Mouse (Mus musculus): ENCODE measurements around the gene Islr2.

Islr2 gene

GRCm38 (mm10) chr9:58200270-58201090, 3.6 kb downstream of the Islr2 start:
- in situ Hi-C loops (cut with MboI; ENCODE audit: unreplicated experiment in 2 of 2): loop anchor here (5.0 to 25.0 kb wide), 4 partner anchors 158 to 538 kb away; partner anchors contain the start of gene Csk (in 1 of the 2)

DNA sequence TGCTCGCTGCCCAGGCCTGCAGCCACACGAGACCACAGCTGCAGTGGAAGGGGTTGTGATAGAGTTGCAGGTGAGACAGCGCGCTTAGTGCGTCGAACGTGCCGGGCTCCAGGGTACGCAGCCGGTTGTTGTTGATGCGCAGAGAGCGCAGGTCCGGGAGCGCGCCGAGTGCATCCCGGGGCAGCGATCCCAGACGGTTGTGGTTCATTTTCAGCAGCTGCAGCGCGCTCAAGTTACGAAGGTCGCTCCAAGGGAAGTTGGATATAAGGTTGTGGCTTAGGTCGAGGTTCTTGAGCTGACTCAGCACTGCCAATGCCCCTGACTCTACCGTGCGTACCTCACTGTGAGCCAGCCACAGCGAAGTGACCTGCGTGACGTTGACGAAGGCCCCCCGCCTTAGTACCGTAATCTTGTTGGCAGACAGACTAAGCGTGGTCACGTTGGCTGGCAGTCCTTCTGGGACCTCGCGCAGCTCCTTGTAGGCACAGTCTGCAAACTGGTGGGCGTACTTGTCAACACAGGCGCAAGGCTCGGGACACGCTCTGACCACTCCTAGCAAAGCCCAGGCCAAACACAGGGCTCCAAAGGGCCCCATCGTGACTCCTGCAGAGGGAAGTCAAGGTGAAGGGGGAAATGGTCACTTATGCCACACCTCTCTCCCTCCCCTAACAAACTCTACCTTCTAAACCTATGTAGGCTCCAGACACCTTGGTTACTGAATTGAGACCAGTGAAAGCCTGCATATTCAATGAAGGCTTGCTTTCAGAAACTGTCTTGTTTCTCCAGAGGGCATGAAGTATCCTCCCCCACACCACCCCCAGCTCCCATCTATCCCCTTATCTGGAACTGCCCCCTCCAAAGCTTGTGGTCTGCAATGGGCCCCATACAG, 4.5 kb downstream of the Islr2 start:
- in situ Hi-C loops (cut with MboI; ENCODE audit: unreplicated experiment in 2 of 2): loop anchor here (5.0 to 25.0 kb wide), 4 partner anchors 157 to 537 kb away; partner anchors contain the start of gene Csk (in 1 of the 2)

DNA sequence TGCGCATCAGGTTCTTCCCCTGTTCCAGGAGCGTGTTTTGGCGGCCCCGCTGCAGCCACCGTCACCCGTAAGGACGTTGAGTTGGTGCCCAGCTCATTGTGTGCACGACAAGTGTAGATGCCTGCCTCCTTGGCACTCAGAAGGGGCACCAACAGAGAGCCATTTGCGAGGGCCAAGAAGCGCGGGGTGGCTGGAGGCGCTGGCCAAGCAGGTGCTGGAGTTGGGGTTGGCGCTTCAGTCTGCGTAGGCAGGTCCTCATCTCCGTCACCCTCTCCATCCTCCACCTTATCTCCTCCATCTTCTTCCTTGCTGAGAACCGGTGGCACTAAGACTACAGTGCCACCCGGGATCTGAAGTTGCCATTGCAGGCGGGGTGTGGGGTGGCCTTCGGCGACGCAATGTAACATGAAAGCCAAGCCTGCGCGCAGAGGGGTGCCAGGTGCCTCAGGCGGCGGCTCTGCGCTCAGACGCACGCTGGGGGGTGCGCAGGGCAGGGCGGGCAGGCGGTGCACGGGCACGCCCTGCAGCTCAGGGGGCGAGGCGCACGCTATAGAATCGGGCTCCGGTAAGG, 5.2 kb downstream of the Islr2 start:
- in situ Hi-C loops (cut with MboI; ENCODE audit: unreplicated experiment in 2 of 2): no loop called here

- in situ Hi-C loops (cut with MboI; ENCODE audit: unreplicated experiment in 2 of 2): no loop called here
These were observed 6.1 kb downstream of the Islr2 start for GRCm38 (mm10) chr9:58197781-58198701.

DNA sequence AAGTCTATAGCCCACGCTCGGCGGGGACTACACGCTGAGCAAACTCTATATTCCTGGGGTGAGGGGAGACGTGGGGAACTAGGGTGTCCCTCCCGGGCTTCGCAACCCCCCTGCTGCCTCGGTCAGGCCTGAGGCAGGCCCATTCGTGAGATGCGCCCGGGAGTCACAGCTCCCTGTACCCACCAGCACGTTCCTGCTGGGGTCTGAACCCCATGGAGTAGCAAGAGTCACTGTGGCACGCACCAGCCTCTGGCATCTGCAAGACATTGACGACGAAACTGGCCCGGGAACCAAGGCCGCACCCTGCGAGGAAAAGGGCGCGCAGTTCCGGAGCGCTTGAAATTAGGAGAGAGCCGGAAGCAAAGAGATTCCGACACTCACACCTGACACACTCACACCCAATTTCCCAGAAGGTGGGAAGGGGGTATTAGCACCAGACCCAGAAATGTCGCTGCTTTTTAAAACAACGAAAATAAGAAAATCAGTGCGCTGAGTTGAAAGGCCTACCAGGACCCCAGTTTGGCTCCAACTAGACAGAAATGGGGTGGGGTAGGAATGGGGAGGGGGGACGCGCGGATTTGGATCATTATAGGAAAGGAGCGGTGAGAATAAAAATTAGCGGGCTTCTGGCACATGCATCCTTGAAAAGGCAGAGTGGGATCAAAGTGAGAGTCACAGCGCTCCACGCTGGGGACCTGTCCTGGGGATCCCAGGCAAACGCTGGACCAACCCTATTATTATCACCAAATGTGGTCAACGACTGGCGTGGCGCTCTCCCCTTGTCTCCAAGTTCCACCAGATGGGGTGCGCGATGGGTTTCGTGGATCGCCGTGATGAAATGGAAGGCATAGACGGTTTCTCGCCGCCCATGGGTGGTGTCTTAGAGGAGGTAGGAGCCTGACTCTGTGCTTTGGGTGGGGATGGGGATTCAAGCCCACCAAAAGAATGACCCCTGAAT, 7.2 kb downstream of the Islr2 start:
- in situ Hi-C loops (cut with MboI; ENCODE audit: unreplicated experiment in 2 of 2): no loop called here

DNA sequence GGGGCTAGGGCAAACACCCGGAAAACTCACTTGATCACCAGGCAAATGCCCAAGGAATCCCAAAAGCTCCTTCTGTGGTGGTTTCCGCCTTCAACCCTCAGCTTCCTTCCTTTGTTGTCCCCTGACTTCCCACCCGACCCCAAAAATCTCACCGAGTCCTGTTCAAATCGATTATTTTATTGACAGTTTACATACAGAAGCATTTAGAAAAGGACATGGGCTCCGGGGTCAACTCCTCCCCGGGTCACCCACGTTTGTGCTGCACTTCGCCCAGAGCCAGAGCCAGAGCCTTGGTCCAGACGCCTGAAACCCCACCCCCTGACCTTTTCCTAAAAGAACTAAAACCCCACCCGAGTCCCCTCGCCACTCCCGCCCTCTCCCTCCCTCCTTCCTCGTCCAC, 8.0 kb downstream of the Islr2 start:
- in situ Hi-C loops (cut with MboI; ENCODE audit: unreplicated experiment in 2 of 2): no loop called here

- in situ Hi-C loops (cut with MboI; ENCODE audit: unreplicated experiment in 2 of 2): no loop called here
These were observed 8.4 kb downstream of the Islr2 start for GRCm38 (mm10) chr9:58195671-58196070.

DNA sequence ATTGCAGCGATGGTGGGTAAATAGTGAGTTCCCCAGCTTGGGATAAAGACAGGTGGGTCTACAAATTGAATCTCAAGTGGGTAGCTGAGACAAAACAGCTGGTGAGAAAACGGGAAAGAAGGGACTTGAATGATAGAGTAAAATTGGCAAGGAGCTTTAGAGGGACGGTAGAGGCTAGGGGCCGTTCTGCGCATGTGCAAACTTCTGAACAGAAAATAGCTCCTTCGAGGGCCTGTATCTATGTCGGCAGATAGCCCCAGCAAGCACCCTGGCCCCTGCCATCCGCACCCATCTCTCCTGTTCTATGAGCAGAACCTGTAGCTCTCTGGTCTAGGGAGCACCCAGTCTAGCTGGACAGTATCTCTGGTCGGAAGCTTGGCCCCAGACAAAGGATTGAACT, 9.9 kb downstream of the Islr2 start:
- in situ Hi-C loops (cut with MboI; ENCODE audit: unreplicated experiment in 2 of 2): no loop called here

DNA sequence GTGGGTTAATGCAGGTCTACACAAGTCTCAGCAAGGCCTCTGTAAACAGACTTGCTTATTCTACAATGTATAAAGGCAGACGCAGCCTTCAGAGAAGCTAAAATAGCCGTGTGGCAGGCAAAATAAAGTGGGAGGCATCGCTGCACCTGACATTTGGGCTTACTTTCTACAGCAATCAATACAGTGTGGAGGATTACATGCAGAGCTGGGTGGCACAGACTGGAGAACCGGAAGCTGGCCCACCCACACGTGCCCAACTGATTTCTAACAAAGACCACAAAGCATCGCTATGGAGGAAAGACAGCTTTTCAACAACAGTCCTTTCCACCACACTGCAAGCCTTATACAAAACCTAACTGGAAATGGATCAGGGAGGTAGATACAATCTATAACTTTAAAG, 19.7 kb downstream of the Islr2 start:
- in situ Hi-C loops (cut with MboI; ENCODE audit: unreplicated experiment in 2 of 2): no loop called here

GRCm38 (mm10) chr9:58179390-58179789, 24.7 kb downstream of the Islr2 start:
- in situ Hi-C loops (cut with MboI; ENCODE audit: unreplicated experiment in 2 of 2): no loop called here

- in situ Hi-C loops (cut with MboI; ENCODE audit: unreplicated experiment in 2 of 2): no loop called here
These were observed 27.0 kb downstream of the Islr2 start for GRCm38 (mm10) chr9:58177165-58177564.

DNA sequence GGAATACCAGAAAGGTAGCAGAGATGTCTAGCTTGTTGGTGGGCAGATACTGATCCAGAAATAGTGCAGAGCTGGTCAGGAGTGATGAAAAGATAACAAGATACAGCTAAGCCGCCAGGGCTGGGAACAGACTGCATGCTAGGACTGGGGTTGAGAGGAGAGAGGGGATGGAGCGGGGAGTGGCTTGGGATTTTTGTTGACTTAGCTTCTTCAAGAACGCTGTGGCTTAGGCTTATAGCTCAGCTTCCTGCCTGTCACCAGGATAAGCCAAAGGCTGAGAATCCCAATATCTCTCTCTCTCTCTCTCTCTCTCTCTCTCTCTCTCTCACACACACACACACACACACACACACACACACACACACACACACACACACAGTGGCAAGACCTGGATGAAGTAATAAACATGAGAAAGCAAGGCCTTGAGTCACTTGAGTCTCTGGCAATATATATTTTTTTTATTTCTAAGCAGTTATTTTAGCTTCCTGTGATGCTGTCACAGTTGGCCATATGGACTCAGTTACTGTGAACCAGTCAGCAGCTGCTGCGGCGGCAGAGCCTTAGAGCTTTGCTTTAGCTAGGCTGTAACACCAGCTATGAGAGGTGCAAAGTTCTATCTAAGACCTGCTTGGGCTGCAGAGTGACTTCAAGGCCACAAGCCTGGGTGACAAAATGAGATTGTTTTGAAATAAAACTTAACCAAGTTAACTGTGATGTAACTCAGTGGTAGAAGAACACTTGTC, 28.2 kb downstream of the Islr2 start:
- in situ Hi-C loops (cut with MboI; ENCODE audit: unreplicated experiment in 2 of 2): no loop called here

DNA sequence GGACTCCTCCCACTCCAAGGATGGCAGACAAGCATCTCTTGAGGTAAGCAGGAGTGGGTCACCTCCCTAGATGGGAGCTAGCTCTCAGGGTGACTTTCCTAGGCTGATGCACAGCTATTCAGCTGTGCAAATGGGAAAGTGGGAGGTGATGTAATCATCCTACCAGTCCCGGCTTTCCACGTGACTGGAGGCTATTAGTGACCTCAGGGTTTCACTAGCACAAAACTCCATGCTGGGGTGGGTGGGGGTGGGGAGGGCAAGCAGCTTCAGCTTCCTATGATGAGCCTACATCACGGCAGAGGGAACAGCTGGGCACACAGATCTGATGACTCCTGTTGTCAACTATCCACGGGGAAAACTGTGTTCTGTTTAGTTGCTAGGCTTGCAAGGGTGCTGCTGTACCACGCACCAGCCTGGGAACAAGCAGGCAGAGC, 29.3 kb downstream of the Islr2 start:
- in situ Hi-C loops (cut with MboI; ENCODE audit: unreplicated experiment in 2 of 2): no loop called here

- in situ Hi-C loops (cut with MboI; ENCODE audit: unreplicated experiment in 2 of 2): no loop called here
These were observed 31.3 kb downstream of the Islr2 start for GRCm38 (mm10) chr9:58172863-58173262.

DNA sequence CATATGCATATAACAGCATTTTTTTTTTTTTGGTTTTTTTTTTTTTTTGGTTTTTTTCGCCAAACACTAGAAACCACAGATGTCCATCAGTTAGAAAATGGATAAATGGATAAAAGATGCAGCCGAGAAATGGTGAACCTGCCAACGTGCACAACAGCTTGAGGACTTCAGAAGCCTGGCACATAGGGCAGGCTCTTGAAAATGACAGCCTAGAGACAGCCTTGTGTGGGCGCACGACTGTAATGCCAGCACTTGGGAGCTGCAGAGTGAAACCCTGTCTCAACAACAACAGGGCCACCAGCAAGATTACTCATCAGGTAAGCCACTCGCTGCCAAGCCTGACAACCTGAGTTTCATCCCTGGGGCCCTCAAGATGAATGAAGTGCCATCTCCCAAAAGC, 34.7 kb downstream of the Islr2 start:
- in situ Hi-C loops (cut with MboI; ENCODE audit: unreplicated experiment in 2 of 2): no loop called here

- in situ Hi-C loops (cut with MboI; ENCODE audit: unreplicated experiment in 2 of 2): no loop called here
These were observed 35.2 kb downstream of the Islr2 start for GRCm38 (mm10) chr9:58168880-58169279.

DNA sequence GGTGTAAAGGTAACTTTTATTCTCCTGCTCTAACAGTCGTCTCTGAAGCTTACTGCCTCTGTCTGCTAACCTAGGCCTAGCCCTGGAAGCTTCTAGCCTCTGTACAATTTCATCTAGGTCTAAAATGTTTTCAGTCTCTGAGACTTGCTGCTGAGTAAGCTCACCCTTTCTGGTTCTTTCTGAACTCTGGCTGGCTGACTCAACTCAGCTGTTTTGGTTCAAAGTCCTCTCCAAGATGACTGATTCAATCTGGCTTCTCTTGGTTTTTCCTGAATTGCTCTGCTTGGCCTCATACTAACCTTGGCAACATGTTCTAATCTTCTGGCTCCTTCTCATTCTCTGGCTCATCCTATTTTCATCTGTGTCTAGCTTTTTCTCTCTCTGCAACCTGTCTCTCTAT, 38.3 kb downstream of the Islr2 start:
- in situ Hi-C loops (cut with MboI; ENCODE audit: unreplicated experiment in 2 of 2): no loop called here

DNA sequence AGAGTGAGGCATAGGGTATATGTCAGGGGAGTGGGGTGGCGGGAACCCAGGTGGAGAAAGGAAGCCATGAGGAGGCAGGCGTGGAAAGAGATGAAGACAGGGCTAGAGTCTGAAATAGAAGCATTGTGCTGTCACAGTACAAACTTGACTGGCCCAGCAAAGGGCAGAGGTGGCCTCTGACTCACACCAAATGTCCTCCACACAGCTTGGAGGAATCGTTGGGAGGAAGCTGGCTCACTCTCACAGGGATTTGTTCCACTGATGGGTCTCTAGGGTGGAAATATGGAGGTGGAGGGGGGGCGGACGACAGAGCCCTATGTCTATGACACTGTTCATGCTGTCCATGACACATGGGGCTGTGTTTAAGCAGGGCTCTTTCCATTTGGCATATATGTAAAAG, 41.0 kb downstream of the Islr2 start:
- in situ Hi-C loops (cut with MboI; ENCODE audit: unreplicated experiment in 2 of 2): no loop called here

Measured in v-Abl transformed pro-B cells (cell line).